Mouse (Mus musculus) CH12F3 (cell line): ENCODE results near the gene Serpini1.

Experiments
- in situ Hi-C: fragments of 300-500 bp; cut with MboI; formaldehyde crosslinking; loops from 2 replicates; pipeline ENCODE4 v1.14.3; 2020; ENCODE audit warnings: low sequenced_read_pairs

Serpini1 gene

DNA sequence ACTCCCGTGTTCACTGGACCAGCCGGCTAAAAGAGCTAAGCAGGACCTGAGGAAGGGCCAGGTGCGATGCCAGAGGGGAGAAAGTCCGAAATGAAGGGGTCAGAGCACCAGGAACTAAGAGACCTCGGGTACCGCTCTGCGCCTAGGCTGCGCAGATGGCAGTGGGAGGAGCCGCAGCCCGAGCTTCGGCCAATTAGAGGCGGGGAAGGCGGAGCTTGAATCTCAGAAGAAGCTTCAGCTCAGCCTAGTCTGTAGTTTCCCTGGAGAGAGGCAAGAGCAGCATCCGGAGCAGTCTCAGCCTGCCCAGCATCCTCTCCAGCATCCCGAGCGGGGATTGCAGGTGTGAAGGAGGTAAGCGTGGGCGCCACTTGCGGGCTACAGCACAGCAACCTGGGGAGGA is at the start of gene Serpini1:
Serpini1 (plus strand) TSS at position 256 of the 400 bp plus-strand sequence.
- in situ Hi-C loops: no loop called here

DNA sequence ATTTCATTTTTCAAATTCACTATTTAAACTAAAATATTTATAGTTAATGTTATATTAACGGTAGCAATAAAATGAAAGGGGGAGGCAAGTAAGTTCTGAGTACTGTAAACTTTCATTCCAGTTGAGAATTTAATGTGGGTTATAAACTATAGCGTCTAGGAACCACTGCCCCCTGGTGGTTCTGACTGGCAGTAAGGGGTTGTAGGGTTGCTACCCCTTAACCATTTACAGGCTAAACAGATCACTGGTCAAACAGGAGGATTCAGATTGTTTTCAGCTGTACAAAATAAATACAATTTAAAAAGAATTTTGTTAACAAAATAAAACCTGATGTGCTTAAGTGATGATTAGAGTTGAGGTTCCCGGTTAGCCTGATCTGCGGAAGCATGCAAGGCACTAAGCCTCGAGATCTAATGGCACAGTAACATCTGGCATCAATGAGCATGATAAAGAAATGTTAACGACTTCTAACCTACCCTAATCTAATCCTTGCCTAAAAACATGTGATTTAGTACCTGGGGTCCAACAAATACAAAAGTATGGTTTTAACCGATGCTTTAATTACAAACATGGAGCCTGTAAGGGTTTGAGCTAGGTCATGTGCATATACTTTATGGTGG is 39.6 kb upstream of the Serpini1 start:
- in situ Hi-C loops: no loop called here

- in situ Hi-C loops: no loop called here
Measured at GRCm38 (mm10) chr3:75521314-75521713, 36.0 kb upstream of the Serpini1 start.

GRCm38 (mm10) chr3:75522527-75522926 is 34.8 kb upstream of the Serpini1 start:
- in situ Hi-C loops: no loop called here

DNA sequence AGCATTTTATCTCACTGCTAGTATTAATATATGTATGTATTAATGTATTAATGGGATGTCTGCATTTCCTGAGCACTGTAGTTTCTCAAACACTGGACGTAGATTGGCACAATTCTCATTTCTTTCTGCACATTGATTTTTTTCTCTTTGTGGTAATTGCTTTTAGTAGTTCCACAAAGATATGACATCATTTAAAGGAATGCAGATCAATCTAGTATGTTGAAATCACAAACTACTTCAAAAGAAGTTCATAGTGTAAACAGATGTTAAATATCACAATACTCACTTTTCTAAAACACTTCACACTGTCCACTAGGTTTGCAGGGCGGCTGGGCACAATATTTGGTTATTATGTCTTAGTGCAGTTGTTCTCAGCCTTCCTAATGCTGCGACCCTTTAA is 26.3 kb upstream of the Serpini1 start:
- in situ Hi-C loops: no loop called here

DNA sequence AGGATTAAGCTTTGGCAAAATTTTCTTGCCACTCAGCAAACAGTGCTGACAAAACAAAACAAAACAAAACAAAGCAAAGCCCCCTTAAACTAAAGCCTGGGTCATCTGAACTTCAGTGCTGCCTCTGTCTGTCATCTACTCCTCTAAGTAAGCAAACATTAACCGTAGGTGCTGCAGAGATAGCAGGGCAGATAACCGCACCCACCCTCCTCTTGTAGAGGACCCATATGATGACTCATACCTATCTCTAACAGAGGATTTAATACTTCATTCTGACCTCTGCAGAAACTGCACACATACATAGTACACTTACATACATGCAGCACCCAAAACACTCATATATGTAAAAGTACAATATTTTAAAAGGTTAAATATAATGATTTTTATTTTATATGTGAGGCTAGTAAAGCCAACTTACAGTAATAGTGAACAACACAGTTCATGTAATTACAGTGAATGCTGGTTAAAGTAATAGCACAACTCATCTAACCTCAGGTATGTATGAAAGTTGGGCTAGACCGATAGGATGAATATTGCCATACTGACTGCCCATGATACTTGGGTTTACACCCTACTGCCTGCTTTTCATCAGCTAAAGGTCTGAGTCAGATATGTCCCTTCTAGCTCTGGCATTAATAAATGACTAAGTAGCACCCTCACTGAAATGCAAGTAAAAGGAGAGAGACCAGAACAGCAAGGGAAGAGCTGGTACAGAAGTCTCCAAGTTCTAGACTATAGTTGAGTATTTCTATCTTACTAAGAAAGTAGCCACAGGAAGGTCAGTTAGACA is 23.1 kb upstream of the Serpini1 start:
- in situ Hi-C loops: no loop called here

DNA sequence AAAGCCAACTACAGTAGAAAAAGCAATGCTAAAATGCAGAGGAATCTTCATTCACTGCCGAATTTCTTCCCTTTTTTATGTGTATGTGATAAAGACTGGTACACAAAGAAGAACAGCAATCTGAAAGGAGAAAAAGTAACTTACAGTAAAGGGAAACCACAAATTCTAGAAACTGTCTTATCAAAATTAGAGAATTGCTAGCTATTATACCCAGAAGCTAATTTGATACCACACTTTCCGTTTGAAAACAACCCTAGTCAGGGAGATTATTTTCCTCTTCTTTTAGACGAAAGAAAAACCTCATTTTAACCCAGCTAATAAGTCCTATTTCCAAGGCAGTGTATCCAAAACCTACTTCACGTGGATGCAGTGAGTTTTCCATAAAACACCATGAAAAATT is 16.1 kb upstream of the Serpini1 start:
- in situ Hi-C loops: no loop called here

DNA sequence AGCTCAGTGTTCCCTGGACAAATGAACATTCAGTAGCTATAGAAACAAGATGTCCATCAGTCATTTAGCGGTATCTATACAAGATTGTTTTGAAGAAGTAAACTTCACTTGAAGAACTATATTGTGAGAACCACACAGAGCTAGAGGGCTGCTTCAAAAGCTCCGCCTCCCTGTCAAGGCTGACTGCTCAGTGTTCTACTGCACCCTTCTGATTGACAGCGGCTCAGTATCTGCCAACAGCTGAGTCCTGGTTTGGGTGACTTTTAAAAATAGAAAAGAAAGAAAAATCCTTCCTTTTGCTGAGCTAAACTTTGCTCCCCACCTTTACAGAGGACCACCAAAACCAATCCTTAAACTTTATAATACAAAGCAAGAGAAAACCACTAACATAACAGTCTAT is 14.5 kb upstream of the Serpini1 start:
- in situ Hi-C loops: no loop called here

DNA sequence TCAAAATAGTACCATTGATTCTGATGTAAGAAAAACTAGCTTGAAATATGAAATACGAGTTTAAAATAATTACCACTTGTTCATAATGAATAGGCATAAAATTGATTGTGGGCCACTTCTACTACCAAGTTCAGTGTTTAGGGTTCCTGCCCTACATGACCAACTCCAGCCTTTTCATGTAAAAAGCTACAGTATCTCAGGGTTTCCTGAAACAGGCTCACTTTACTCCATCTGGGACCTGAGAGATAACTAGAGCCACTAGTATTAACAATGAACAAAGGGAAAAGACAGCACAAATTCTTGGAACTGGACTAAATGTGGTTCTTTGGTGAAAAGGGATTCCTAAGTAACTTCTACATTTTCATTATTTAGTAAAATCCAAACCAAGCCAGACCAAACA is 13.1 kb upstream of the Serpini1 start:
- in situ Hi-C loops: no loop called here

- in situ Hi-C loops: no loop called here
Measured at GRCm38 (mm10) chr3:75551248-75551647, 6.1 kb upstream of the Serpini1 start.

DNA sequence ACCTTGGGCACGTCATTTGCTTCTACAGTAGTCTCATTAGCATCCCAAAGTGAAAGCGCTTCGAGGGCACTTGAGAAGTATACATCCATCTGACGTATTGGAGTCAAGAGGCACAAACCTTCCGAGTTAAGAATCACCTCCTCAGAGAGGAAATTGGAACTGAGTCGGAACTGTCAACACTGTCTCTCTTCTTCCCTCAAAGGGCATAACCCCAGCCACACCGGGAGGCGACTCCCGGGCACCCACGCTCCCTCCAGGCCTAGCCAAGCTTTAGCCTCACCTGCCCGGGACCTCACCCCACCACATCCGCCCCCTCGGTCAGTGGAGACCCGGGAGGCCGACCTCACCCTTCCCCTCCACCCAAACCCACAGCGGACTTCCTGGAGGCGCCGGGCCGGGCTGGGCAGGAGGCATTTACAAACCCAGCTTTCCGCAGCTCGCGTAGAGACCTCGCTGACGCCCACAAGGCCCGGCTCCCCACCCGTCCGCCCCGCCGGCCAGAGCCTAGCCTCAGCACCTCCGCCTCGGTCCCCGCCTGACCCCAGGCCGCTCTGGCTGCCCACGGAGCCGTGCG is 1.1 kb upstream of the Serpini1 start:
- in situ Hi-C loops: no loop called here

DNA sequence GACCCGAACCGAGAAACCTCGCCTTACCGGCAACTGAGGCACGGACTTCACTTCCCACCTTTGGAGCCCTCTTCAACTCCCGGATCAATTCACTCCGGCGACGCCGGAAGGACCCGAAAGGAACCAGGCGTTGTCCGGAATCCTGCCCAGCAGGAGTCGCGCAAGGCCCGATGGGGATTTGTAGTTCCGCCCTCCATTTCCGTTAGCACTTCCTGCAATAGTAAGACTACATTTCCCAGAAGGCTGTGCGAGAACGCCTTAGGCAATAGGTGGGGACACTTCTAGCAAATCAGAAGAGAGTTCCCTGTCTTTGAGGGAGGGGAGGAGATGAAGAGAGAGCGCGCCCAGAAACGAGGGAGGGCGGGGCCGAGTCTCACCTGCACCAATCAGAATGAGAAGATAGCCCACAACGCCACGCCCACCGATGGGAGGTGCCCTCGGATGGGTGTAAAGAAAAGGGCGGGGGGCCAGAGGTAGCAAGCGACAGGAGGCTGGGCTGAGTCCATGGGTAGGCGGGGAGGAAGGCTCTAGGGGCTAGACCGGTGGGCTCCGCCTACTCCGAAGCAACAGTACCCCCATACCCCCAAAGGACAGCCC is 554 bp upstream of the Serpini1 start, which contains the start of gene Pdcd10:
Pdcd10 (minus strand) TSS at position 162 of the 597 bp plus-strand sequence.
- in situ Hi-C loops: no loop called here

DNA sequence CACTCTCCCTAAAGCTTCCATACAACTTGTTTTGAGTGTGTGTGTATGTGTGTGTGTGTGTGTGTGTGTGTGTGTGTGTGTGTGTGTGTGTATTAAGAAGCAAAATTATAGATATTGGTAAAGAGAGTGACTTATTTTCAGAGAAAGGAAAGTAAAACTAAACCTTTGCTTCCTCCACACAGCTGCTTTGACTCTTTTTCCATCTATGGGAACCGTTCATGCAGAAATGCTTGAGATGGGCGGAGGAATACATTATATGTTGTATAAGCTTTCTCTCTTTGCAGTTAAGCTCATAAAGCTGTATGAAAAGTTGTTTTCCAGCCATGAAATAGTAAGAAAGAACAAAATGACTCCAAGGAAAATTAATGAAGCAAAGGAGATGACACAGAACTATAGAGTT is 16.7 kb downstream of the Serpini1 start:
- in situ Hi-C loops: no loop called here

GRCm38 (mm10) chr3:75575582-75575981 is 18.2 kb downstream of the Serpini1 start:
- in situ Hi-C loops: no loop called here

DNA sequence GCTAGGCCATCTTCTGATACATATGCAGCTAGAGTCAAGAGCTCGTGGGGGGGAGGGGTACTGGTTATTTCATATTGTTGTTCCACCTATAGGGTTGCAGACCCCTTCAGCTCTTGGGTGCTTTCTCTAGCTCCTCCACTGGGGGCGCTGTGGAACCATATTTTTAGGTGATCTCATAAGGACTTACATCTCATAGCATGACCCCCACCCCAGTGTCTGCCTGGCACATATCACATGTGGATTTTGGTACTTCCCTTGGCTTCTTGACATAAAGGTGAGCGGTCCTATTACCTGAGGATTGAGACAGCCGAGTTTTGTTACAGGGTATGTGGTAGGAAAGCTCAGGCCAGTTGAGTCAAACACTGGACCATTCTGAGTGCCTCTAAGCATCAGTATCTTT is 22.0 kb downstream of the Serpini1 start:
- in situ Hi-C loops: no loop called here

DNA sequence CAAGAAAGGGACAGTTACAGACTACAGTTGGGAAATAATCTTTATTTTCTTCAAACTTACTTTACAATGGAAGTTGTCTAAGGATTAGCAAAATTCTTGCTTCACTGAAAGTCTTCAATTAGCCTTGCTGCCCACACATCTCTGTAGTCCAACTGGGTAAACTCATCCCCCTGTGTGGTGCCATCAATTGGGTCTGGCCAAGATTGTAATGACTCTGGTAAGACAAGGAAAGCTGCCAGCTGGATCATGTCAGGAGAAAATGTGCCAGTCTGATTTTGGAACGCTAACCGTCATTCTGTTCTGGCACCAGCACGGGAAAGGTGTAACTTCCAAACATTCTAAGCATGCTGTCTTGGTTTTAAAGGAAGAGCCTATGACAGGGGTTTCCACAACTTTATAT is 25.9 kb downstream of the Serpini1 start:
- in situ Hi-C loops: no loop called here

GRCm38 (mm10) chr3:75584898-75585297 is 27.6 kb downstream of the Serpini1 start:
- in situ Hi-C loops: no loop called here

- in situ Hi-C loops: no loop called here
Measured at GRCm38 (mm10) chr3:75611019-75611418, 53.7 kb downstream of the Serpini1 start.

GRCm38 (mm10) chr3:75624627-75625026 is 67.3 kb downstream of the Serpini1 start:
- in situ Hi-C loops: no loop called here

- in situ Hi-C loops: no loop called here
Measured at GRCm38 (mm10) chr3:75630988-75631615, 73.8 kb downstream of the Serpini1 start.

DNA sequence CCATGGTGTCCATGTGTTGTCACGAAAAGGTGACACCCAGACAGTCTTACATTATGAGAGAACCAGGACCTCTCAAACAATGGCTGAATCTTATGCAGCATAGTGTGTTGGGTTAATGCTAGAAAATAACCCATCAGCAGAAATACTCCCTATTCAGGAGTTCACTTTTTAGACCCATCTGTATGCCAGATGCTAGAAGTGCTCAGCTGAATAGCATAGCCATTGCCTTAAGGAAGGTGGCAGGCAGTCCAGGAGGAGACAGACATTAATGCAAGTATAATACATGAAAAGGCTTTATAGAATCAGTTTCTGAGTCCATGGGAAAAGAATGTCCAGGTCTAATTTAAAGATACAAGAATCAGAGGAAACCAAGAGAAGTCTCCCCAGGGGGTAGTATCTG is 75.9 kb downstream of the Serpini1 start:
- in situ Hi-C loops: no loop called here
